Mouse (Mus musculus) spleen, adult 2 months (tissue): Measurements from ENCODE around the gene Dst.

ENCODE experiments used
- CTCF ChIP-seq: fragments of 200-500 bp; IDR thresholded peaks from 2 replicates; pipeline ENCODE4 v1.5.1; 2011; ENCODE audit warnings: mild to moderate bottlenecking, inconsistent platforms; ENCODE audit not compliant: insufficient read depth, insufficient read length, insufficient replicate concordance; ENCODE audit errors: extremely low read depth
- POLR2A ChIP-seq: fragments of 200-500 bp; IDR thresholded peaks from 2 replicates; pipeline ENCODE4 v1.6.1; 2011; ENCODE audit warnings: low read depth, low read length, inconsistent platforms

GRCm38 (mm10) chr1:34251137-34251536 is 343.1 kb downstream of the Dst start:
- TF ChIP-seq CTCF, result no peak
- no peak for TF ChIP-seq POLR2A
